Mouse (Mus musculus): ENCODE measurements around the gene Troap. TPM values are rescaled to one million over a fixed set of nuclear protein-coding genes. Genes with fewer than 3 reads are reported as not detected.

The Troap gene
- polyA plus RNA-seq, 1 experiment, result 18.6 TPM

DNA sequence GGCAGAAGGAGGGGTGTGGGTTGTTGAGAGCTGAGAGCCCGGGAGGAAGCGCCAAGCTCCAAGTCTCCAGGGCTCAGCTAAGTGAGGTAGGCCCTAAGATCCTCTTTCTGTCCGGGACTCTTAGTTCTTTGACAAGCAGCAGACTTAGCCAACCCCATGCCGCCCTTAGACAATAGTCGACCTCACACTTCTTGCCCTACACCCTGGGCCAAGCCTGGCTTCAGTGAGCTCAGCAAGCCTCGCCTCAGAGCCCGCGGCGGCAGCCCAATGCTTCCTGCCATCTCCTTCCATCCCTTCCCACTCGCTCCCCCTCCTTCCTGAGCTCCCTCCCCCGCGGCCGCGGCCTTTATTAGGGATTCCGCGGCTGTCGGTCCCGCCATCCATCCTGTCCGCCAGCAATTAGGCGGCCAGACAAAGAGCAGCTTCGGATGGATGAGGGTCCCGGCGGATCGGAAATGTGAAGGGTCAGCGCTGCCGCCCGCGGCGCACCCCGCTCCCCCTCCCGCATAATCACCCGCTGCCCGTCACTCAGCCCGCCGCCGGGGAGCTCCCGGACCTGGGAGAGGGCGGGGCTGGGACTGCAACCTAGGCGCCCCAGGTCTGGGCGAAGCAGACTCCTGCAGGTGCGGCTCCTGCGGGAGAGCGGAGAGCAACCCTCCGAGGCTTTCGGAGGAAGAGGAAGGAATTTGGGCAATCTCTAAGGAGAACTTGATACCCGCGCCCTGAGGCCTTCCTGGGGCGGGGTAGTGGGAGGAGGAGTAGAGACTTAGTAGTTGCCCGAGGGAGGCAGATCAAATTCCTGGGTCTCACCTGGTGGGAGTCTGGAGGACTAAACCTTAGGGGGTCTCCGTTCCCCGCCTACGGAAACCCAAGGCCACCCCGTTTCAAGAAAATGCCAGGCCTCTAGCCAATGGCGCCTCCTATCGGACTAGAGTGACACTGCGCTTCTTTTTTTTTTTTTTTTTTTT, 19.2 kb downstream of the Troap start:
- no peak overlapping the region for H3ac ChIP-seq (ENCODE audit: control insufficient read depth, insufficient read length)
- no peaks in the 10 kb centered on the region for H3K79me2 ChIP-seq (ENCODE audit: control insufficient read depth, insufficient read depth)
- H3K4me2 ChIP-seq (ENCODE audit: low read depth), result no peak overlapping the region
- H3K27me3 ChIP-seq (ENCODE audit: control insufficient read depth, insufficient read depth, insufficient read length), result peaks cover 42% of the 10 kb centered on the region
- no peak for TF ChIP-seq MAX (IDR thresholded peaks at IDR 0.05; ENCODE audit: low read depth)
- TF ChIP-seq POLR2A (IDR thresholded peaks at IDR 0.05; ENCODE audit: insufficient read length, low read depth), result no peak
- no peak for TF ChIP-seq REST (IDR thresholded peaks at IDR 0.05; ENCODE audit: insufficient read depth, insufficient read length)
- TF ChIP-seq USF1 (IDR thresholded peaks at IDR 0.05; ENCODE audit: low read depth), result no peak
- no peak for TF ChIP-seq POLR2AphosphoS2 (IDR thresholded peaks at IDR 0.05; ENCODE audit: insufficient read length, low read depth)
- no peak for TF ChIP-seq SRF (IDR thresholded peaks at IDR 0.05; ENCODE audit: control insufficient read depth, insufficient read length, low read depth)
- TF ChIP-seq MYOD1 (IDR thresholded peaks at IDR 0.05; ENCODE audit: control insufficient read depth in 1 of 3, insufficient read length in 2 of 3, low read depth in 2 of 3), result no peak
- TF ChIP-seq CEBPB (IDR thresholded peaks at IDR 0.05; ENCODE audit: insufficient read depth, poor library complexity, severe bottlenecking), result no peak
- TF ChIP-seq TCF3 (IDR thresholded peaks at IDR 0.05; ENCODE audit: insufficient read length, low read depth), result no peak
- no peak for TF ChIP-seq TCF12 (IDR thresholded peaks at IDR 0.05; ENCODE audit: insufficient read depth, poor library complexity, severe bottlenecking)
- no peak for TF ChIP-seq E2F4 (IDR thresholded peaks at IDR 0.05; ENCODE audit: insufficient read depth)
- TF ChIP-seq MYOG (IDR thresholded peaks at IDR 0.05; ENCODE audit: control insufficient read depth in 1 of 3, insufficient read depth in 1 of 3, insufficient read length in 2 of 3, low read depth in 2 of 3), result no peak
- H3K4me3 ChIP-seq, result no peak overlapping the region
- H3K36me3 ChIP-seq (ENCODE audit: control insufficient read depth, insufficient read depth), result no peaks in the 10 kb centered on the region

DNA sequence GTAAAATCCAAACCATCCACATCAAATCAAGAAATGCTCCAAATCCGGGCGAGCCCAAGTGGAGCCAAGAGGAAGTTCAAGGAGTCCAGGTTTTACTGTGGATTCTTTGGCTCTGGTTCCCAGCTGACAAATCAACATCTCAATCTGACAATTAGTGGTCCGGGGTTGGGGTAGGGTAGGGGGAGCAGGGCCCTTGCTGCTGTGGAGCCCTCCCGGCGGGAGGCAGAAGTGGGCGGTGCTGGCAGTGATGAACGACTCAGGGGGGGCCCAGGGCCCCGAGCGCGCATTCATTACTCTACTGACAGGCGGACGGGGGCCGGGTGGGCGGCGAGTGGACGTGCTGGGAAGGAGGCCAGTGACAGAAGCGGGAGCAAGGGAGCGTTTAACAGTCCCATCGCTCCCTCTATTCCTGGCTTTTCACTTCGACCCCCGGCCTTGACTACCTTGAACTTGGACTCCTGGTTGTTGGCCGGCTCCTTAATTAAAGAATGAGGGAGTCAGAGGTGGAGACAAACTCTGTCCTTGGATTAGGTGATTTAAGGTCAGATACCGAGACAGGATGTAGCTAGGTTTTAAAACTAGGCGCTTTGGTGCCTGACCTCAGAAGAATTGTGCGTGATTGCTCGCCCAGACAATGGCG, 20.4 kb downstream of the Troap start:
- Histone ChIP-seq H3ac (ENCODE audit: control insufficient read depth, insufficient read length) (no peak overlapping the region), H3K36me3 (ENCODE audit: control insufficient read depth, insufficient read depth) (no peaks in the 10 kb centered on the region), H3K4me2 (ENCODE audit: low read depth) (no peak overlapping the region), H3K79me2 (ENCODE audit: control insufficient read depth, insufficient read depth) (no peaks in the 10 kb centered on the region), H3K27me3 (ENCODE audit: control insufficient read depth, insufficient read depth, insufficient read length) (peaks cover 45% of the 10 kb centered on the region), H3K4me3 (no peak overlapping the region)
- TF ChIP-seq E2F4 (IDR thresholded peaks at IDR 0.05; ENCODE audit: insufficient read depth), result no peak
- TF ChIP-seq TCF3 (IDR thresholded peaks at IDR 0.05; ENCODE audit: insufficient read length, low read depth), result no peak
- no peak for TF ChIP-seq SRF (IDR thresholded peaks at IDR 0.05; ENCODE audit: control insufficient read depth, insufficient read length, low read depth)
- no peak for TF ChIP-seq REST (IDR thresholded peaks at IDR 0.05; ENCODE audit: insufficient read depth, insufficient read length)

DNA sequence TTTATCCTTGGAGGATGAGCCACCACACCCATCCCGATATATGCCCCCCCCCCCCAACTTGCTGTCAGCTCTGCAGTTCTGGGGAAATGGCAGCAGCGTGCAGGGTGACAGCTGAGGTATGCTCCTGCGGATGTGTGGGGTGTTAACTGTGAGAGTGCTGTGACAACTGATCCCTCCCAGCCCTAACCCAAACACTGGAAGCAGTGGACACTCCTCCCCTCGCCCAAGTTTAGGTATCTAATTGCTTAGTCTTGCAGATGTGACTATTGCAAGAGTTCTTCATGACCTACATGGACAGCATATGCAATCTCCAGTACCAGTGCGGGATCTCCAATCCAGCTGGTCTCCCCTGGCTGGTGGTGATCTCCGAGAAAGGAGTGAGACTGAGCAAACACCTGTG, 21.0 kb downstream of the Troap start:
- no peak overlapping the region for H3K4me2 ChIP-seq (ENCODE audit: low read depth)
- peaks cover 45% of the 10 kb centered on the region for H3K27me3 ChIP-seq (ENCODE audit: control insufficient read depth, insufficient read depth, insufficient read length)
- no peak for TF ChIP-seq TCF12 (IDR thresholded peaks at IDR 0.05; ENCODE audit: insufficient read depth, poor library complexity, severe bottlenecking)
- TF ChIP-seq POLR2AphosphoS2 (IDR thresholded peaks at IDR 0.05; ENCODE audit: insufficient read length, low read depth), result no peak
- TF ChIP-seq CEBPB (IDR thresholded peaks at IDR 0.05; ENCODE audit: insufficient read depth, poor library complexity, severe bottlenecking), result no peak
- no peak for TF ChIP-seq MYOD1 (IDR thresholded peaks at IDR 0.05; ENCODE audit: control insufficient read depth in 1 of 3, insufficient read length in 2 of 3, low read depth in 2 of 3)
- TF ChIP-seq MYOG (IDR thresholded peaks at IDR 0.05; ENCODE audit: control insufficient read depth in 1 of 3, insufficient read depth in 1 of 3, insufficient read length in 2 of 3, low read depth in 2 of 3), result no peak
- TF ChIP-seq SRF (IDR thresholded peaks at IDR 0.05; ENCODE audit: control insufficient read depth, insufficient read length, low read depth), result no peak
- TF ChIP-seq TCF3 (IDR thresholded peaks at IDR 0.05; ENCODE audit: insufficient read length, low read depth), result no peak
- TF ChIP-seq POLR2A (IDR thresholded peaks at IDR 0.05; ENCODE audit: insufficient read length, low read depth), result no peak
- no peak for TF ChIP-seq USF1 (IDR thresholded peaks at IDR 0.05; ENCODE audit: low read depth)
- TF ChIP-seq E2F4 (IDR thresholded peaks at IDR 0.05; ENCODE audit: insufficient read depth), result no peak
- no peak for TF ChIP-seq MAX (IDR thresholded peaks at IDR 0.05; ENCODE audit: low read depth)
- TF ChIP-seq REST (IDR thresholded peaks at IDR 0.05; ENCODE audit: insufficient read depth, insufficient read length), result no peak
- H3K4me3 ChIP-seq, result no peak overlapping the region
- H3ac ChIP-seq (ENCODE audit: control insufficient read depth, insufficient read length), result no peak overlapping the region
- H3K36me3 ChIP-seq (ENCODE audit: control insufficient read depth, insufficient read depth), result no peaks in the 10 kb centered on the region
- H3K79me2 ChIP-seq (ENCODE audit: control insufficient read depth, insufficient read depth), result no peaks in the 10 kb centered on the region

DNA sequence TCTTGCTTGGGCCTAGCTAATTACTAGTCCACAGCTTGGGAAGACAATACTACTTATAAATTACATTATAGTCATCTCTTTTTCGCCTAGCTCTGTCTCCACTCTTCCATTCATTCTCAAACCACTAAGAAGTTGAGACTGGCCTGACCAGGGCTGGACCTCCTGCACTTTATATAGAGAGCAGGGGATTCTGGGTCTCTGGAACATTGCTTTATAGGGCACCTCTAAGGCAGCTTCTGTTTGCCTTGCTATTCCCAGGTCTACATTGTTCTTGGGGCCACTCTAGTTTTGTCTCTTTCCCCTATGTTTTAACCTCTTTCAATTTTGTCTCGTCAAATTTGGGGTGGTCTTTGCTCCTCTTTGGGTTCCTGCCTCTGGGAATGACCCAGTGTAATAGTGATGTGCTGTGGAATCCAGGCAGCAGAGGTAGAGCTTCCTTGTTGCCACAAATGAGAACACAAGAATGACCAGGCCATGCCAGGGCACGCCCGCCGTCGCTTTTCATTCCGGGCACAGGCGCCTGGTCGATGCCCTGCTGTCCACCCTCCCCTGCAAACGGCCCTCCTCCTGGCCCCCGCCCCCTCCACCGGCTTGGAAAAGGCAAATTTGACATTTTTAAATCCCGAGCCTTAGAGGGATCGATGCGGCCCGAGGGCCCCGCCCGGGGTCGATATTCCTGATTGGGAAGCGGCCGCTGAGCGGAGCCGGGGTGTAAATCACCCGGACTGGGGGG, 21.9 kb downstream of the Troap start:
- Histone ChIP-seq H3K79me2 (ENCODE audit: control insufficient read depth, insufficient read depth) (no peaks in the 10 kb centered on the region), H3K4me3 (no peak overlapping the region), H3ac (ENCODE audit: control insufficient read depth, insufficient read length) (no peak overlapping the region), H3K27me3 (ENCODE audit: control insufficient read depth, insufficient read depth, insufficient read length) (peaks cover 45% of the 10 kb centered on the region), H3K36me3 (ENCODE audit: control insufficient read depth, insufficient read depth) (no peaks in the 10 kb centered on the region), H3K4me2 (ENCODE audit: low read depth) (no peak overlapping the region)
- TF ChIP-seq SRF (IDR thresholded peaks at IDR 0.05; ENCODE audit: control insufficient read depth, insufficient read length, low read depth) (no peak), E2F4 (IDR thresholded peaks at IDR 0.05; ENCODE audit: insufficient read depth) (no peak), TCF3 (IDR thresholded peaks at IDR 0.05; ENCODE audit: insufficient read length, low read depth) (no peak), USF1 (IDR thresholded peaks at IDR 0.05; ENCODE audit: low read depth) (no peak), POLR2A (IDR thresholded peaks at IDR 0.05; ENCODE audit: insufficient read length, low read depth) (no peak), TCF12 (IDR thresholded peaks at IDR 0.05; ENCODE audit: insufficient read depth, poor library complexity, severe bottlenecking) (no peak)
